Mouse (Mus musculus): Measurements from ENCODE around the gene Capn11.
"Not testable (repeated sequence)": the region's sequence is repeated elsewhere in the genome, so short reads cannot be mapped to it uniquely, and the experiment has no call there.

The Capn11 gene

DNA sequence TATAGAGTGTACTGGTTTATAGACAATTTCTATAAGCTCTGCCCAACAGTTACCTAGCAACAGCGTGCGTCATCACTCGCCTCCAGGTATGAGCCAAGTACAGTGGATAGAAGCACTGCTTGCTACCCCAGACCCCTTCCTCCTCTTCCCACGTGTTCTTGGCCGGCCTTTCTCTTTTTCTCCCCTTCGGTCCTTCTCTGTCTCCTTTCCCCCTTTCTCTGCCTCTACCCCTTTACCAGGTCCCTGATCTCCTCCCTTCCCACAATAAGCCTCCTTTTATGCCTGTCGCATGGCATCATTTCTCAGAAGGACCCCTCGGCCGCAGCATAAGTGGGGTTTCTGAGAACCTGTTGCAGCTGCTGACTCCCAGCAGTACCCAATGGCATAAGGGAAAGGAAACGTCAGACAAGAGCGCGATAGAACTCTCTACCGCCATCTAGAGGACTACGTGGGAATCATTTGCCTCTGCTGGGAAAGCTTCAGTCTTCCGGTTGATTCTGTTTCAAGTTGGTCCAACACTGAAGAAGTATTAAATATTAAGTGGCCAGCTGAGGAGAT is 32.5 kb downstream of the Capn11 start:
- DNase-seq = peak; percentile 75

GRCm38 (mm10) chr17:45623425-45623824 is 35.7 kb downstream of the Capn11 start:
- not testable (repeated sequence) for DNase-seq

DNA sequence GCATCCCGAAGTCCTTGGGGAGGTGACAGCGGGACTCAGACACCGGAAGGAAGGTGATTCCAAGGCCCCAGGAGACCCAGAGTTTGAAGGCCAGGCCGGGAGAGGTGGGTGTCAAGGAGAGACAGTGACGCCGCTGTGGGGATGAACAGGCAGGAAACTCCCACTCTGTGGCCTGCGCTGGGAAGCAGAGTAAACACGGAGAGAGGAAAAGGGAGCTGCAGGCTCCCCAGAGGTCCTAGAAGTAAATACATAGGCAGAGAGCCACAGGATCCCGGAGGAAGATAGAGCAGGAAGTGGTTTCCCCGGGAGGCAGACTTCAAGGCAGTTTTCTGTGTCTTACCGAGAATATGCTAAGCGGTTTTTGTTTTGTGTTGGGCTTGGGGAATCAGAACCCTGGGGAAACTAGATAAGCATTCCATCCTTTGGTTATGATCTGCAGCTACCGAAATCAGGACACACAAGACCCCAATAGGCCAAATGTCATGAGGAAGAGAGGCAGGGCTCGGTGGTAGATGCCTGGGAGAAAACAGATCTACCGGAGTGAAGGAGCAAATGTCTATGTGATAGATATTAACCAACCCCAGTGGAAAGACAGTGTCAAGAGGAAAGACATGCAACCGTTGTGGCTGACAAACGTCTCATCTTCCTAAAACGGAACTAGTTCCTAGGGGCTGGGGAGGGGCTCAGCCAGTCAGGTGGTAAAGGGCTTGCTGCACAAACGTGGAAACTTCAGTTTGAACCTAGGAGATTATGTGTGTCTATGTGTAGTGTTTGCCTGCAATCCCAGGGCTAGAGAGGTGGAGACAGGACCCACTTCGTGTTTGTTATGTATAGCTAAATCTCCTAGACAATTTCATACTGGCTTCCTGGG is 39.5 kb downstream of the Capn11 start:
- no peak for DNase-seq

DNA sequence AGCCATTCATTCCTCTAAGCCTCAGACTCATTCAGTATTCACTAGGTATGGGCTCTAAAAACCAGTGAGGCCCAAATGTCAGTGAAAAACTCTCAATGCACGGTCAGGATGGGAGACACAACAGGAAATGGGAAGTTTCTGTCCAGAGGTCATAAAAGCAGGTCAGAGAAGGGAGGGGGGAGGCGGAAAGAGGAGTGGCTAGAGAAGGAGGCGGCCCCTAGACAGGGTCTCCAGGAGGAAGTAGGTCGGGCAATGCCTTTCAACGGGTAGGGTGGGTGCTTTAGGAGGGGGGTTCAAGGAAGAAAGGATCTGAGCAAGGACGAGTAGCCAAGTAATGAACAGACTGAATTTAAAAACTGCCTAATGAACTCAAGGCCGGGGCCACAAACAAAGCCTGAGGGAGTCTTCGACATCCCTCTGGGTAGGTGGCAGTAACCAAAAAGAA is 40.2 kb downstream of the Capn11 start:
- no peak for DNase-seq

DNA sequence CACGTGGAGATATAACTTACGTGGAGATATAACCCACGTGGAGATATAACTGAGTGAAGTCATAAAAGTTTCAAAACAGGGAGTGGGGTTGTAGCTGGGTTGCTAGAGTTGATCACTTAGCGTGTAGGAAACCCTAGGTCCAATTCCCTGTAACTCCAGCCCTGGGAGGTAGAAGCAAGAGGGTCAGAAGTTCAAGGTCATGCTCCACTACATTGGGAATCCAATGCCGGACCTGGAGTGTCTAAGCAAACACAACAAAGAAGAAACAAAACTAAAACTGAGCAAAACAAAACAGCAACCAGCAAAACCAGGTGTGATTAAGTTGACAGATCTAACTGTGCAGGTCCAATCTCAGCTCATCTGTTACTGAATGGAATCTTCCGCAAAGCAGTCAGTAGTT is 41.5 kb downstream of the Capn11 start:
- DNase-seq = no peak

DNA sequence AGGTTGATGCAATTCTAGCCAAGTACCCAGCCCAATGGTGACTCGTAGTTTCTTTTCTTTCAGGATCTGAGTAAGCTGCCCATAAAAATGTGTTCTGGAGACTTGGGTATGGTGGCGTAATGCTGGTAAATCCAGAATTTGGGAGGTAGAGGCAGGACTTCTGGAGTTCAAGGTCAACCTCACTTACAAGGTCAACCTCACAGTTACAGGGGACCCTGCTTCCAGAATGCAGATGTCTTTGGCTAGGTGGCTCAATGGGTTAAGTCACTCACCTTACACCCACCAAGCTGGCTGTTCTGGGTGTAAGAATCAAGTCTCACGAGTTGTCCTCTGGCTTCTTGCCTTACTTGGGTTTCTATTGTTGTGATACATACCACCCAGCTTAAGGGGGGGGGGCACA is 42.4 kb downstream of the Capn11 start:
- DNase-seq = no peak

DNA sequence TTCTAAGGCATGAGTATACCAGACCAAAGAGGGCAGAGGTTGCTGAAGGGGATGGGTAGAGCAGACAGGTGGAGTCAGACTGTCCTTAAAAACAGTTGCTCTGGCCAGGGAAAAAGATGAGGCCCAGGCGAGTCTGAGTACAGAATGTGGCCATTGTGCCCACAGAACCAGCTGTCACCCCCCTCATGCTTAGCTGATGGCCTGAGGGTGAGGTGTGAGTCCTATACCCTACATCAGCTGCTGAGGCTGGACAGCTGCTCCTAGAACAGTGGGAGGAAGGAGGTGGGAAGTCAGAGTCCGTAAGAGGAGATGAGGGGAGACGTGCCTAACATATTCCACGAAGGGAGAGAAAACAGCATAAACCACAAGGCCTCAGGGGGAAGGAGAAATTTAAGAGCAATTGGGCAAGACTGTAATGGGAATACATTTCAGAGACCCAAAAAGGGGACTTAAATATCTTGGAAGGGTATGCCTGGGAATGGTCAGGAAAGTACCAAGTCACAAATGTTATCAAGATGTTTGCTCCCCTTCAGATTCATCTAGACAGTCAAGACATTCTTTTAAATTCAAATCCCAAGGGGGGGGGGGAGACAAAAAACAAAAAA is 43.0 kb downstream of the Capn11 start:
- DNase-seq = no peak

GRCm38 (mm10) chr17:45612921-45613320 is 46.2 kb downstream of the Capn11 start:
- no peak for DNase-seq

- DNase-seq = no peak
Observed at GRCm38 (mm10) chr17:45612008-45612407, 47.1 kb downstream of the Capn11 start.

DNA sequence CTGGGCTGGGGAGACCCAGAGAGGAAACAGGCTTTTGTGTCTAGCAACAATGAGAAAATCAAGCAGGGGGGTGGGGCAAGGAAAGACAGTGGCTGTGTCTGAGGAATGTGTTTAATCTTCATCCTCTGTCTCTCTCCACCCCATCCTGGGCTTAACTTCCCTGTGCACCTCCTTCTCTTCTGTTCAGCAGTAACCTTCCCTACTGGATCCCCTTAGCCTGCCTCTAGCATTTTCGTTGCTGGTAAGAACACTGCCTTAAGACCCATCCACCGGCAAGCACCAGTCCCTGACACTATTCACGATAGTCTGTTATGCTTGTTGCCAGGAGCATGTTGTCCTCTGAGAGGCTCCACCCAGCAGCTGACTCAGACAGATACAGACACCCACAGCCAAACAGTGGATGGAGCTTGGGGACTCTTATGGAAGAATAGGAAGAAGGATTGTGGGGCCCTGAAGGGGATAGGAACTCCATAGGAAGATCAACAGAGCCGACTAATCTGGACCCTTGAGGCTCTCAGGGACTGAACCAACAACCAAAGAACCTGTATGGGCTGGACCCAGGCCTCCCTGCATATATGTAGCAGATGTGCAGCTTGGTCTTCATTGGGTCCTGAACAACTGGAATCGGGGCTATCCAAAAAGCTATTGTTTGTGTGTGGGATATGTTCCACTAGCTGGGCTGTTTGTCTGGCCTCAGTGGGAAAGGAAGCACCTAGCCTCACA is 48.8 kb downstream of the Capn11 start:
- no peak for DNase-seq

DNA sequence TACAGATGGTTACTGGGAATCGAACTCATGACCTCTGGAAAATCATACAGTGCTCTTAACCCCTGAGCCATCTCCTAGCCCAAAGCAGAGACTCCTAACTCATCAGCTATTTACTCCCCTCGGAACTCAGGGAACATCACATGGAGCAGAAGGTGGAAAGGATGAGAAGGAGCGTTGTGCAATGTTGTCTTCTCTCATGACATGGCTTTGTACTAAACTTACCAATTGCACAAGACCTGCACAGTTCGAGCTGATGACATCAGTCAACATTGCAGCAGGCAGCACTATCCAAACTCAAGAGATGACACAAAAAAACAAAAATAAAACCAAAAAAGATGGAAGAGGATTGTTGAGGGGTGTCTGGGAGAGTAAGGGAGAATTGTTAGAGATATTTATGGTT is 50.7 kb downstream of the Capn11 start:
- DNase-seq = no peak

GRCm38 (mm10) chr17:45606992-45607879 is 51.9 kb downstream of the Capn11 start:
- DNase-seq = no peak

GRCm38 (mm10) chr17:45602984-45603383 is 56.1 kb downstream of the Capn11 start:
- DNase-seq = no peak

GRCm38 (mm10) chr17:45601877-45602304 is 57.2 kb downstream of the Capn11 start, which contains the start of gene Mymx:
TSS of gene Mymx (minus strand) at chr17:45602102.
- DNase-seq = no peak

DNA sequence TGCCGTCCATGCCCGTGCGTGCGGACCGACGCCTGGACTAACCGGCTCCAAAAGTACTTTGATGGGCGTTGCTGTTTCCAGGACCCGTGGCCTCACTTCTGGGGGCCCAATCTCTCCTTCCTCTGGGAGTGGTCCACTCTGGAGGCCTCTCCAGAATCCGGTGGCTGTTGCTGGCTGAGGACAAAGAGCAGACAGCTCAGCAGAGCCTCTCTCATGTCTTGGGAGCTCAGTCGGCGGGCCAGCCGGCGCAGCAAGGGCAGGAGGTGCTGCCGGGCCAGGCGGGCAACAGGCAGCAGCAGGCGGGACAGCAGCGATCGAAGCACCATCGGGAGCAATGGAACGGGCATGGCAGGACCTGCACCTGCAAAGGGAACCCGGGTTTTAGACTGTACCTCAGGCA is 57.8 kb downstream of the Capn11 start:
- no peak for DNase-seq

DNA sequence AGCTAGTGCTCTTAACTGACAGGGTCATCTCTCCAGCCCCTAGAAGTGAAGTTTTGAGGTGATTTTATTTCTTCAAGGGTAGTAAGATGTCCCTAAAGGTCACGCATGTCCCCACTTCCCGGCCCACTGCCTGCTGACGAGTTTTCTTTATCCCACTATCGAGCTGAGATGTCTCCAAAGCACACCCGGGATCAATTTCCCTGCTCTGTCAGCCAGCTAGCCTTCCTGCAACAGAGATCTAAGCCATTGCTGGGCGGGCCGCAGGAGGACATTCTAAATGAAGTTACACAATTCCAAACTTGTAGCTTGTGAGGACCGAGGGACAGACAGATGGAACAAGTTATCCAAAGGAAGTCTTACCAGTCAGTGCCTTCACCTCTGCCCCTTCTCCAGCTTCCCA is 58.9 kb downstream of the Capn11 start:
- DNase-seq = no peak

DNA sequence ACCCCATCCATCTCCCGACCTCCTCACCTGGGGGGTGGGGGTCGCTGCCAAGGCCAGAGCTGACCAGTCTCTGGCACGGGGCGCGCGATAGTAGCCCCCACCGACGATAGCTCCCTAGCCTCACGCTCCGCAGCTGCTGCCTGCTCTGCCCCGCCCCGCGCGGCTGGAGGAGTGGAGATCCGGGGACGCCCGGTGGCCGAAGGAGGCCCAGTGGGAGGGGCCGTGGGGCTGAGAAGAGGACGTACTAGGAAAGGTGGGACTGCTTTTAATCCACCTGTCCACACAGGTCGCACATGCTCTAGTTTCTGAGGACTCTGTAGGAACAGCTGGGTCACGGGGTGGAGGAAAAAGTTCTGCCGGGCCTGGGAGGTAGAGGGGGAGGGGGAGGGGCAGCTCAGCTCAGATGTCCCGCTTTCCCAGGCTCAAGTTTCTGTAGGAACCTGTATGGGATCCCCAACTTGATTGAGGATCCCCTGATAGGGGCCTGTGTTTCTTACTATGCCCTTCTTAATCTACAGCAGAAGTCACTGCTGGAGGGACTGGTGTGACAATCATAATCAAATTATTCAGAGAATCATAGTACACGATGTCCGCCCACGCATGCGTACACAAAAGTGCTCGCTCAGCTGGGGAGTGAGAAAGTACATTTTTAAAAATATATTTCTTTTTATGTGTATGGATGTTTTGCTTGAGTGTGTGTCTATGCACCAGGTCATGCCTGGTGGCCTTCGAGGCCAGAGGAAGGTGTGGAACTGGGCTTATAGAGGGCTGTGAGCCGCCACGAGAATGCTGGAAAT is 59.5 kb downstream of the Capn11 start, which contains the start of gene Slc29a1:
Gene Slc29a1, minus strand, starts transcription at position 161 of the 797 bp plus-strand sequence.
- peak; percentile 27 to 34 for DNase-seq

DNA sequence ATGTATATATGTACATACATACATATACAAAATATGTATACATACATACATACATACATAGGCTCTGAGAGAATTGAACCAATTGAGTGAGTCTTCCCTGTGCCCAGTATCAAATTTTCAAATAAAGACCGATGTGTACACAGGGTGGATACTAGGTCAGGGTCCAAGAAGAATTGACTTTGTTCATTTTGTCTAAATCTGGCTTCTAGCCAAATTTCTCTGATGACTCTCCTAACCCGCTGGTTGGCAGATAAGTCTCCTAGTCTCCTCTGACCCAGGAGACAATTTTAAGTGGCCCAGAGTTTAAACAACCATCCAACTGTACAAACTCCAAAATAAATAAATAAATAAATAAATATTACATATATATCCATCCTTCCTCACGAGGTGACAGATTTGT is 60.2 kb downstream of the Capn11 start:
- DNase-seq = no peak

DNA sequence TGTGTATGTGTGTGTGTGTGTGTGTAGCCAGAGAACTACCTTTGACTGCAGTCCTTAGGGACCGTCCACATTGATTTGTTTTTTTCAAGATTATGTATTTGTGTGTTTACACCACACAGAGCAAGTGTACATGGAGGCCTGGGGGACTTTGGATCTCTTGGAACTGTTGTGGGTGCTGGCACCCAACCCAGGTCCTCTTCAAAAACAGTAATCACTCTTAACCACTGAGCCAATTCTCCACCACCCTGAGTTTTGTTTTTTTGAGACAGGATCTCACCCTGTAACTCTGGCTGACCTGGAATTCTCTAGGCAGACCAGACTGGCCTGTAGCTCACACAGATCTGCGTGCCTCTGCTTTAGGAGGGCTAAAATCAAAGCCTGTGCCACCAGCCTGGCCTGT is 60.7 kb downstream of the Capn11 start:
- DNase-seq = peak in 1 of 2 experiments; percentile 10

DNA sequence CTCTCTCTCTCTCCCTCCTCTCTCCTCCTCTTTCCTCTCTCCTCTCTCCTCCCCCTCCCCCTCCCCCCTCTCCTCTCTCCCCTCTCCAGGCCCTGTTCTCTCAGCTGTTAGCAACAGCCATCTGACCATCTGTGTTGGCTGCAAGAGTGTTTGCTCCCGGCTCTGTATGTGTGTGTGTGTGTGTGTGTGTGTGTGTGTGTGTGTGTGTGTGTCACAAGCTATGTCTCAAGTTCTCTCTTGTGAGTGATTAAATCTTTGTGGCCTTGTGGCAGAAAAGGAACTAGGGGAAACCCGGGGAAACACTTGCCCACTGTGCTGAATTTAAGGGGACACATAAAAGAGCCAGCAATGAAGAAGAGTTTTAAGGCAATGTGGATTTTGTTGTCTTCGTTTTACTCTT is 61.3 kb downstream of the Capn11 start:
- DNase-seq = peak; percentile 22 to 31

Data from cerebellum, adult 18-20 months (tissue).